Mouse (Mus musculus) myocyte (in vitro differentiated cells): ENCODE results near the gene Ddx21. TPM values are rescaled to one million over a fixed set of nuclear protein-coding genes. Genes with fewer than 3 reads are reported as not detected.

Source experiments
- H3K27me3 ChIP-seq: one replicate; pipeline ENCODE4 v1.6.1; 2011; ENCODE audit not compliant: control insufficient read depth, insufficient read depth, insufficient read length
- H3K36me3 ChIP-seq: one replicate; pipeline ENCODE4 v1.6.1; 2011; ENCODE audit not compliant: control insufficient read depth, insufficient read depth
- H3K4me2 ChIP-seq: one replicate; pipeline ENCODE4 v1.6.1; 2011; ENCODE audit warnings: low read depth, control low read depth
- H3K4me3 ChIP-seq: one replicate; pipeline ENCODE4 v1.5.1; 2011; ENCODE audit warnings: mild to moderate bottlenecking, control low read depth, moderate library complexity
- H3K79me2 ChIP-seq: one replicate; pipeline ENCODE4 v1.6.1; 2011; ENCODE audit not compliant: control insufficient read depth, insufficient read depth
- H3ac ChIP-seq: one replicate; pipeline ENCODE4 v1.6.1; 2011; ENCODE audit not compliant: control insufficient read depth, insufficient read length
- CEBPB ChIP-seq: IDR thresholded peaks from 2 replicates; pipeline ENCODE4 v1.6.1; 2011; ENCODE audit warnings: mild to moderate bottlenecking, moderate library complexity; ENCODE audit not compliant: poor library complexity, insufficient read depth, severe bottlenecking
- E2F4 ChIP-seq: IDR thresholded peaks from one replicate; pipeline ENCODE4 v1.6.1; 2011; ENCODE audit warnings: mild to moderate bottlenecking, control low read depth, moderate library complexity; ENCODE audit not compliant: insufficient read depth
- MAX ChIP-seq: IDR thresholded peaks from one replicate; pipeline ENCODE4 v1.6.1; 2011; ENCODE audit warnings: low read depth, mild to moderate bottlenecking, control low read depth
- MYOD1 ChIP-seq, 3 experiments: IDR thresholded peaks; one replicate each; pipeline ENCODE4 v1.6.1; 2011; ENCODE audit warnings: control low read depth in 2 of 3, low read depth in 2 of 3, mild to moderate bottlenecking in 2 of 3, moderate library complexity in 1 of 3; ENCODE audit not compliant: insufficient read length in 2 of 3, control insufficient read depth in 1 of 3
- MYOG ChIP-seq, 3 experiments: IDR thresholded peaks; one replicate each; pipeline ENCODE4 v1.6.1; 2011; ENCODE audit warnings: control low read depth in 2 of 3, low read depth in 2 of 3, mild to moderate bottlenecking in 2 of 3; ENCODE audit not compliant: insufficient read length in 2 of 3, control insufficient read depth in 1 of 3, insufficient read depth in 1 of 3
- POLR2A ChIP-seq: IDR thresholded peaks from one replicate; pipeline ENCODE4 v1.6.1; 2011; ENCODE audit warnings: low read depth, mild to moderate bottlenecking, control low read depth, moderate library complexity; ENCODE audit not compliant: insufficient read length
- POLR2AphosphoS2 ChIP-seq: IDR thresholded peaks from one replicate; pipeline ENCODE4 v1.6.1; 2011; ENCODE audit warnings: low read depth, control low read depth; ENCODE audit not compliant: insufficient read length
- REST ChIP-seq: IDR thresholded peaks from one replicate; pipeline ENCODE4 v1.6.1; 2011; ENCODE audit warnings: mild to moderate bottlenecking, control low read depth, moderate library complexity; ENCODE audit not compliant: insufficient read depth, insufficient read length
- SRF ChIP-seq: IDR thresholded peaks from one replicate; pipeline ENCODE4 v1.6.1; 2011; ENCODE audit warnings: low read depth; ENCODE audit not compliant: control insufficient read depth, insufficient read length
- TCF12 ChIP-seq: IDR thresholded peaks from one replicate; pipeline ENCODE4 v1.6.1; 2011; ENCODE audit warnings: mild to moderate bottlenecking, control low read depth; ENCODE audit not compliant: poor library complexity, insufficient read depth, severe bottlenecking
- TCF3 ChIP-seq: IDR thresholded peaks from one replicate; pipeline ENCODE4 v1.6.1; 2011; ENCODE audit warnings: low read depth, control low read depth; ENCODE audit not compliant: insufficient read length
- USF1 ChIP-seq: IDR thresholded peaks from one replicate; pipeline ENCODE4 v1.6.1; 2011; ENCODE audit warnings: low read depth, mild to moderate bottlenecking, control low read depth, moderate library complexity
- polyA plus RNA-seq: library from polyadenylated mRNA; unstranded; fragments of >200 nt; fragmentation: generic; extraction: Trizol; gene quantifications from one replicate; pipeline ENCODE4 v1.2.1, GENCODE M21; 2012; ENCODE audit warnings: missing spikeins

The Ddx21 gene
- polyA plus RNA-seq, 1 experiment, result 33.2 TPM

DNA sequence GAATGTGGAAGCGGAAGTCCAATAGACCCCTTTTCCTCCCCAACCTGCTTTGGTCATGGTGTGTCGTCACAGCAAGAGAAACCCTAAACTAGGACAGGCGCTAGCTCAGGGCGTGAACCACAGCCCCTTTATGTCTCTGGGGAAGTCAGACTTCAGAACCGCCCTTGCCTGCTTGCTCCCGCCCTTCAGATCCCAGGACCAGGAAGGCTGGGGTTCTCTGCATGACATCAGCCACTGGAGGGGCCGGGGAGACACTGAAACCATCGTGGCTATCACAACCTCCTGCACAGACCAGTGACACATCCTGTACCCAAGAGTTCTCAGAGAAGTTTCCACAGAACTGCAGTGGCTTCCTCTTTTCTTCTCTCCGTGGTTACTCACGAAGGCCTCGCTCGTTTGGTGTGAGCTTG, 58.7 kb downstream of the Ddx21 start:
- Histone ChIP-seq H3K4me3 (no peak overlapping the region), H3K79me2 (no peaks in the 10 kb centered on the region), H3K27me3 (no peaks in the 10 kb centered on the region), H3K36me3 (no peaks in the 10 kb centered on the region), H3ac (no peak overlapping the region), H3K4me2 (no peak overlapping the region)
- TF ChIP-seq TCF3, result no peak
- no peak for TF ChIP-seq POLR2A
- TF ChIP-seq REST, result no peak

- Histone ChIP-seq H3K27me3 (no peaks in the 10 kb centered on the region), H3ac (no peak overlapping the region), H3K79me2 (no peaks in the 10 kb centered on the region), H3K4me3 (no peak overlapping the region), H3K36me3 (no peaks in the 10 kb centered on the region), H3K4me2 (no peak overlapping the region)
- TF ChIP-seq MYOD1 (IDR thresholded peaks at IDR 0.05; ENCODE audit: control insufficient read depth in 1 of 3, insufficient read length in 2 of 3, low read depth in 2 of 3) (no peak), REST (no peak), POLR2AphosphoS2 (no peak), CEBPB (no peak), MYOG (IDR thresholded peaks at IDR 0.05; ENCODE audit: control insufficient read depth in 1 of 3, insufficient read depth in 1 of 3, insufficient read length in 2 of 3, low read depth in 2 of 3) (no peak), TCF12 (no peak), MAX (no peak), USF1 (no peak), E2F4 (no peak)
Observed at GRCm38 (mm10) chr10:62542928-62543327, 59.2 kb downstream of the Ddx21 start.

DNA sequence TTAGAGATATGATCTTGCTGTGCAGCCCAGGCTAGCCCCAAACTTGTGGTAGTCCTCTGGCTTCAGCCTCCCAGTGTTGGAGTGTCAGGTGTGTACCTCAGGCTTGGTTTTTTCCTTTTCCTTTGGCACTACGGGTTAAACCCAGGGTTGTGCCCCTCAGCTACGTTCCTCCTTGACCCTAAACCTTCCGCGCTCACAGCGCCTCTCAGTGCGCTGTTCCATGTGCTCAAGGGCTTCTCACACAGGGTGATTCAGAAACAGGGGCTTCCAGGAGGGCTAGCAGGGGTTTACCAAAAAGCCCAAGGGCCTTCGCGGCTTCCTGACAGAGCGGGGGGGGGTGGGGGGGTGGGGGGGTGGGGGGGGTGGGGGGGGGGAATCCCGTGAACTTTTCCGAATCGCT, 59.6 kb downstream of the Ddx21 start:
- no peaks in the 10 kb centered on the region for H3K36me3 ChIP-seq

GRCm38 (mm10) chr10:62541499-62541898, 60.6 kb downstream of the Ddx21 start:
- TF ChIP-seq MYOD1 (IDR thresholded peaks at IDR 0.05; ENCODE audit: control insufficient read depth in 1 of 3, insufficient read length in 2 of 3, low read depth in 2 of 3), result no peak
- no peak for TF ChIP-seq CEBPB
- TF ChIP-seq TCF3, result no peak
- no peak for TF ChIP-seq REST
- TF ChIP-seq POLR2A, result no peak
- TF ChIP-seq MAX, result no peak
- TF ChIP-seq E2F4, result no peak
- no peak for TF ChIP-seq MYOG (IDR thresholded peaks at IDR 0.05; ENCODE audit: control insufficient read depth in 1 of 3, insufficient read depth in 1 of 3, insufficient read length in 2 of 3, low read depth in 2 of 3)
- TF ChIP-seq USF1, result no peak
- no peak for TF ChIP-seq SRF
- TF ChIP-seq POLR2AphosphoS2, result no peak
- H3K27me3 ChIP-seq, result peaks cover 6% of the 10 kb centered on the region
- no peaks in the 10 kb centered on the region for H3K36me3 ChIP-seq
- no peak overlapping the region for H3K4me3 ChIP-seq
- no peak overlapping the region for H3ac ChIP-seq
- H3K79me2 ChIP-seq, result no peaks in the 10 kb centered on the region
- no peak overlapping the region for H3K4me2 ChIP-seq

More for the DNA sequence above, 59.6 kb downstream of the Ddx21 start:
- Histone ChIP-seq H3K79me2 (no peaks in the 10 kb centered on the region), H3K4me2 (no peak overlapping the region), H3ac (no peak overlapping the region), H3K4me3 (no peak overlapping the region), H3K27me3 (no peaks in the 10 kb centered on the region)
- TF ChIP-seq MYOD1 (IDR thresholded peaks at IDR 0.05; ENCODE audit: control insufficient read depth in 1 of 3, insufficient read length in 2 of 3, low read depth in 2 of 3) (no peak), MYOG (IDR thresholded peaks at IDR 0.05; ENCODE audit: control insufficient read depth in 1 of 3, insufficient read depth in 1 of 3, insufficient read length in 2 of 3, low read depth in 2 of 3) (no peak), USF1 (no peak), TCF12 (no peak), MAX (no peak)

- no peak overlapping the region for H3ac ChIP-seq
- no peaks in the 10 kb centered on the region for H3K79me2 ChIP-seq
- H3K4me3 ChIP-seq, result no peak overlapping the region
- H3K36me3 ChIP-seq, result no peaks in the 10 kb centered on the region
- H3K4me2 ChIP-seq, result no peak overlapping the region
- TF ChIP-seq TCF3 (no peak), E2F4 (no peak), POLR2AphosphoS2 (no peak), CEBPB (no peak), SRF (no peak), MYOG (IDR thresholded peaks at IDR 0.05; ENCODE audit: control insufficient read depth in 1 of 3, insufficient read depth in 1 of 3, insufficient read length in 2 of 3, low read depth in 2 of 3) (no peak), MAX (no peak), TCF12 (no peak), POLR2A (no peak), USF1 (no peak), REST (no peak), MYOD1 (IDR thresholded peaks at IDR 0.05; ENCODE audit: control insufficient read depth in 1 of 3, insufficient read length in 2 of 3, low read depth in 2 of 3) (no peak)
- H3K27me3 ChIP-seq, result peaks cover 6% of the 10 kb centered on the region
Observed at GRCm38 (mm10) chr10:62540800-62541199, 61.3 kb downstream of the Ddx21 start.
